Mouse (Mus musculus) thymus, adult 2 months (tissue): ENCODE measurements around the gene Cryl1.

Source experiments
- CTCF ChIP-seq: fragments of 200-500 bp; IDR thresholded peaks from 2 replicates; pipeline ENCODE4 v1.5.1; 2012; ENCODE audit warnings: mild to moderate bottlenecking, control low read depth, low read length, moderate library complexity, borderline replicate concordance; ENCODE audit not compliant: control insufficient read depth, poor library complexity, insufficient read depth; ENCODE audit errors: extremely low read depth
- POLR2A ChIP-seq: fragments of 200-500 bp; IDR thresholded peaks from 2 replicates; pipeline ENCODE4 v1.6.1; 2012; ENCODE audit warnings: mild to moderate bottlenecking, low read length, control low read depth, moderate library complexity; ENCODE audit not compliant: control insufficient read depth, poor library complexity, insufficient read depth; ENCODE audit errors: extremely low read depth

DNA sequence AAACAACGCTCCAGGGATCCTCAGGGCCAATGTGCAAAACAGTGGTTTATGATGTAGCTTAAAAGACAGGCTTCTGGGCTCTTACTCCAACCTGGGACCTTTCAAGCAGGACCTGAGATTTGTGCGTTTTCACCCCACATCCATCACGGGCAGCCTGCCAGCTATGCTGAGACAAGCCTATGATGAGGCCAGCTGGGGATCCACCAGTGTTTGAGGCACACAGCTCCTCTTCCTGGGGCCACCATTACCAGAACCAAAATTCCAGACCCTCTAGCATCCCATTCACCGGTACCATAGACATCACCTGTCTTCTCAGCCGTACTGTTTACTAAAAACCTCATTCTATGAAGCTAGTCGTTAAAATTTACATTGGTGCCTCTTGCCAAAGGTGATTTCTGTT is 151.8 kb downstream of the Cryl1 start:
- no peak for TF ChIP-seq POLR2A
- TF ChIP-seq CTCF, result no peak
